Mouse (Mus musculus) forebrain, embryonic 12.5 days (tissue): ENCODE measurements around the gene Lpp. TPM values are rescaled to one million over a fixed set of nuclear protein-coding genes. Genes with fewer than 3 reads are reported as not detected.

Experiments
- ATAC-seq: fragments of 200-750 bp; cut with Nextera tagmentation; 2 replicates; pipeline ENCODE4 v1.8.0; 2017; ENCODE audit warnings: moderate TSS enrichment; ENCODE audit not compliant: low FRiP score
- H3K27ac ChIP-seq: fragments of 300-500 bp; sonication (generic); 2 replicates; pipeline ENCODE4 v1.5.1; 2016; ENCODE audit warnings: mild to moderate bottlenecking
- H3K27me3 ChIP-seq: fragments of 300-500 bp; sonication (generic); 2 replicates; pipeline ENCODE4 v1.6.1; 2016; ENCODE audit warnings: mild to moderate bottlenecking
- H3K36me3 ChIP-seq: fragments of 300-500 bp; sonication (generic); replicated peaks from 2 replicates; pipeline ENCODE4 v1.6.1; 2016; ENCODE audit warnings: mild to moderate bottlenecking
- H3K4me1 ChIP-seq: fragments of 300-500 bp; sonication (generic); 2 replicates; pipeline ENCODE4 v1.6.1; 2016
- H3K4me2 ChIP-seq: fragments of 300-500 bp; sonication (generic); 2 replicates; pipeline ENCODE4 v1.6.1; 2016; ENCODE audit warnings: mild to moderate bottlenecking, moderate library complexity
- H3K4me3 ChIP-seq: fragments of 300-500 bp; sonication (generic); replicated peaks from 2 replicates; pipeline ENCODE4 v1.5.1; 2016; ENCODE audit warnings: mild to moderate bottlenecking
- H3K9ac ChIP-seq: fragments of 300-500 bp; sonication (generic); 2 replicates; pipeline ENCODE4 v1.6.1; 2016; ENCODE audit warnings: mild to moderate bottlenecking
- H3K9me3 ChIP-seq: fragments of 300-500 bp; sonication (generic); 2 replicates; pipeline ENCODE4 v1.6.1; 2016
- WGBS: fragments of 180-500 bp; shearing (Covaris S2); methylation state at CpG from one replicate; pipeline ENCODE4 v1.1.7; 2016; 5-methylcytosine and 5-hydroxymethylcytosine counted together
- polyA plus RNA-seq: library from polyadenylated mRNA; unstranded; fragments of >200 nt; fragmentation: Nextera tagmentation; extraction: Ambion mirVana; gene quantifications from 2 replicates; pipeline ENCODE4 v1.2.1, GENCODE M21; 2016

Gene Lpp
- polyA plus RNA-seq, 1 experiment from 2014 or later = 18.1 TPM

DNA sequence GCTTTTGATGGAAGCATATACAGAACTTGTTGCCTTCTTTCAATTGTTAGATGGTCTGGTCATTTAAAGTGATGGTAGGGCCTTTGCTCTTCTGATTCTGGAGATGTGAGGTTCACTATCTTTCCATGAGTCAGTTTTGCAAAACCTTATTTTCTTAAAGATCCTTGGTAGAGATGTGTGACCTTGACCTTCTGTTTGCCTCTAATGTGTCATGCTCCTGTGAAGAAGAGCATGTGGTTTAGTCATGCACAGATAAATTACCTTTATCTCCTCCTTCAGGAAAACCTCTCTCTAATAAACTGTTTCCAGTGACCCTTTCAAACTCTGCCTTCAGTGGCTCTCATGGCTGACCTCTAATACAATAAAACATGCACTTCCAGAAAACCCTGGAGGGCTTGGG lies 356.5 kb downstream of the Lpp start:
- no peak overlapping the region for H3K4me2 ChIP-seq
- no peak for ATAC-seq
- no peaks in the 10 kb centered on the region for H3K36me3 ChIP-seq
- no peaks in the 10 kb centered on the region for H3K27me3 ChIP-seq
- no peak overlapping the region for H3K27ac ChIP-seq
- H3K4me3 ChIP-seq = no peak overlapping the region
- no peaks in the 10 kb centered on the region for H3K9me3 ChIP-seq
- no peak overlapping the region for H3K9ac ChIP-seq
- H3K4me1 ChIP-seq = no peaks in the 10 kb centered on the region

DNA sequence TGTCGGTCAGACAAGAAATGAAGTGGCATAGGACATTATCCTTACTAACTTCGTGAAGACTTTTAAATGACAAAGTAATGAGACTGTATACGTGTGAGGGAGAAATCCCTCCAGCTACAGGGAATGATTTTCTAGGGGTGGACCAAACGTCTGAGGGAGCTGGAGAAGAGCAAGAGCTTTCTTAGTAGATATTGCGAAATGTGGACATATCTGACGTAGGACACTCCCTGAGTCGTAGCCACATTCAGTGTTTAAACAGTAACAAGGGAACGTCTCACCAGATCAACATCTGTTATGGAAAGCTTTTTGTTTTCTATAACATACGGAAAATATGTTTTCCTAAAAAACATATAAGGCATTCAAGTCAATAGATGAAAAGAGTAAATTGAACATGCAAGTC lies 362.8 kb downstream of the Lpp start:
- no peak for ATAC-seq
- H3K9me3 ChIP-seq = no peaks in the 10 kb centered on the region
- H3K4me2 ChIP-seq = no peak overlapping the region
- H3K4me1 ChIP-seq = no peaks in the 10 kb centered on the region
- H3K27me3 ChIP-seq = no peaks in the 10 kb centered on the region
- no peak overlapping the region for H3K9ac ChIP-seq
- no peak overlapping the region for H3K27ac ChIP-seq
- WGBS = 93% methylated on average over 9 of the region's 9 CpGs
- no peaks in the 10 kb centered on the region for H3K36me3 ChIP-seq
- no peak overlapping the region for H3K4me3 ChIP-seq

DNA sequence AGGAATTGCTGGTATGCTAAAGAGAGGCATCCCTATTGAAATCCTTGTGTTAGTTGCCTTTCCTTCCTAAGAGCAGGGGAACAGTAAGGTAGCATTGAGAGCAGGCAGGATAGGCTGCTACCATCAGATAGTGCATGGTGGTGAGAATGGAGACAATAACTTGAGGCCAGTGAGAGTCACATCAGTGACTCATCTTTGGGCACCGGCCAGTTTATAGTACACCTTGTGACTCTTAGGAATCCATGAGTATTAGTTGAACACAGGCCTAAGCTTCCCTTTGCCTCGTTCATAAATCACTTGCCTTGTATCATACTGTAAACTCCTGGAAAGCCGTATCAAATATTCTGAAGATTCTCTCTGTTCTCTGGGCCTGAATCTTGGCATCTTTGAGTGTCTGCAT lies 372.7 kb downstream of the Lpp start:
- Histone ChIP-seq H3K4me2 (no peak overlapping the region), H3K4me3 (no peak overlapping the region), H3K4me1 (peaks cover 4% of the 10 kb centered on the region; the same call in 1 of the 2 replicates), H3K27me3 (no peaks in the 10 kb centered on the region), H3K36me3 (no peaks in the 10 kb centered on the region), H3K9ac (no peak overlapping the region), H3K9me3 (no peaks in the 10 kb centered on the region), H3K27ac (no peak overlapping the region)
- ATAC-seq = no peak
- WGBS = 87% methylated on average over 3 of the region's 3 CpGs

DNA sequence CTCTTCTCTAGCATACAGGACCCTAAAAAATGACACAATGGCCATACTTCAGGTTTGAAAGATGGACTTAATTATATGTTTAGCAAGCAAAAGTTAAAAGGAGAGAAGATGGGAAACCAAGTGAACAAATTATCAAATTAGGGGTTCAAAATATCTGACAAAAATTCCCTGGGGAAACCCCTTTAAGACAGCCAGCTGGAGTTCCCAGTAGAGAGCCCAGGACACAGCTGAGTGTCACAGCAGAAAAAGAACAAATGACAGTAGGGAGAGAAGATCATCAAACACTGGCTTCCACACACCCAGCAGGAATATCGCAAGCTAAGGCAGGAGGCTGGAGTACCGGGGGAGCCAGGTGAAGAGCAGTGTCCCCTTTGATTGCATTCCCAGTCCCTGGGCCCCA lies 373.3 kb downstream of the Lpp start:
- H3K36me3 ChIP-seq = no peaks in the 10 kb centered on the region
- ATAC-seq = no peak
- H3K9ac ChIP-seq = no peak overlapping the region
- H3K9me3 ChIP-seq = no peaks in the 10 kb centered on the region
- no peak overlapping the region for H3K27ac ChIP-seq
- no peaks in the 10 kb centered on the region for H3K27me3 ChIP-seq
- WGBS = 86% methylated on average over 2 of the region's 2 CpGs
- no peak overlapping the region for H3K4me3 ChIP-seq
- H3K4me2 ChIP-seq = no peak overlapping the region
- H3K4me1 ChIP-seq = peaks cover 4% of the 10 kb centered on the region; the same call in 1 of the 2 replicates

DNA sequence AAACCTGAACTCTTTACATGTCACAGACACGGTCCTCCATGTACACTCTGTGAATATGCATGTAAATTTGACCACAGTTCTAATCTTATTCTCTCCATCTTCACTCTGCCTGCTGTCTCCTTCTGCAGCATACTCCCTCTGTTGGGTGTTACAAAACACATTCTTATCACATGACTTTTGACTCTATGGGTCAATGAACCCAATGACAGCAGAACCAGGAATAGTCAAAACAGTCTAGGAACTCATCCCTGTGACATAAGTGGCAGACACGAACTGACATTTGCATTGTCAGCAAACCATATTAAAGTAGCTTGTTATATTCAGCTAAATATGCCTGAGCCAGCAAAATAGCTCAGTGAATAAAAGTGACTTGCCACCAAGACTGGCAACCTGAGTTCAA lies 383.7 kb downstream of the Lpp start:
- H3K27ac ChIP-seq = no peak overlapping the region

DNA sequence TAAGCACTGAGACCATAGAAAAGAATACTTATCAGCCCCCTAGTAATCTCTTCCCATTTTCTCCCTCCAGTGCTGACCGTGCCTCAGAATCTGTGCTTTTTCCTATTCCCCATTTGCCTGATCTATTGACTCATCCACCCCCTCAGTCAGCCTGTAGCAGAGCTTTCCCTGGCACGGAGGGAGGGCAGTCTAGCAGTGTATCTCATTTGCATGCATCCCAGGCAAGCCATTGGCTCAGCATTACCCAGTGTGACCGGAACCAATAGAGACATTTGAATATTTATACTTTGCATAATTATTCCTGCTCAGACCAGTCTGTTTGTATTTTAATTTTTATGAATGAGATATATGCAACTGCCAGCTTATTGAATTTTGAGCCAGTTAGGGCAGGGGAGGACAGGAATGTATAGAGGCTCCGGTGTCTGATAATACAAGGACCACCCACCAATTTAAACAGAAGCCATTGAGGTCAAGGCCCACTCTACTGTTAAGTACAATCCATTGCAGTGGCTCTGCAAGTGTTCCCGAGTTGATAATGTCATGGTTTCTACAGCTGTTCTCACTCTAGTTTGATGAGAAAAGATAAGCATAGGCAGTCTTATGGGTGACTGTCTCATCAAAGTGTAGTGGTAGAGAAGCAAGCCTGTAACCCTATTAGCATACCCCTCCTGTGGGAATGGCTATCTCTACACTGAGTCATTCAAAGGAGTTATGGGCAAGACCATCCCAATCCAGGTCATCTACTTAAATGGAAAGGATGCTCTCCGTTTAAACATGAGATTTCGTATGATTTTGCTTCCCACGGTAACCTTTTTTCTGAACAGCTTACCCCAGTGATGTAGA lies 385.3 kb downstream of the Lpp start:
- Histone ChIP-seq H3K27me3 (no peaks in the 10 kb centered on the region), H3K4me3 (no peak overlapping the region), H3K4me1 (no peaks in the 10 kb centered on the region; the same call in 1 of the 2 replicates), H3K9me3 (no peaks in the 10 kb centered on the region), H3K27ac (no peak overlapping the region), H3K9ac (no peak overlapping the region), H3K36me3 (no peaks in the 10 kb centered on the region), H3K4me2 (no peak overlapping the region)
- ATAC-seq = no peak
- 70% methylated on average over 8 of the region's 8 CpGs for WGBS

More for the DNA sequence above, 383.7 kb downstream of the Lpp start:
- H3K9me3 ChIP-seq = no peaks in the 10 kb centered on the region
- H3K4me3 ChIP-seq = no peak overlapping the region
- no peaks in the 10 kb centered on the region; the same call in 1 of the 2 replicates for H3K4me1 ChIP-seq
- no peak overlapping the region for H3K9ac ChIP-seq
- no peaks in the 10 kb centered on the region for H3K36me3 ChIP-seq
- H3K27me3 ChIP-seq = no peaks in the 10 kb centered on the region
- 93% methylated on average over 2 of the region's 2 CpGs for WGBS
- ATAC-seq = no peak
- H3K4me2 ChIP-seq = no peak overlapping the region

DNA sequence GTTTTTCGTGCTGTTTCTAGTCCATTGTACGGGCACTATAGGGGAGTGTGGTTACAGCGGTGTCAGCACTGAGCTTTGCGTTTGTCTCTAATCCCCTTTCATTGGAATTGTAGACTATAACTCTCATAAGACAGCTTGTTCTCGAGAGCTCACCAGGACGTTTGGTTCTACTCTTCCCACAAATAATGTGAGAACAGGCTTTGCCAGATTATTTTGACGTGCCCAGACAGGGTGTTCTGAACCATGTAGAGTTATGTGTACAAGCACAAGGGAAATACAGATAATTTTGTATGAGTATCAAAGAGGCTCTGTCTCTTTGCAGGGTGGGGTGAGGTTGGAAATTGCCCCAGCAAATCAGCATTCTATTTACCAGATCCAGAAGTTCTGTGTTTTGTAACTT lies 387.2 kb downstream of the Lpp start:
- Histone ChIP-seq H3K36me3 (no peaks in the 10 kb centered on the region), H3K9ac (no peak overlapping the region), H3K9me3 (no peaks in the 10 kb centered on the region), H3K27me3 (no peaks in the 10 kb centered on the region), H3K27ac (no peak overlapping the region), H3K4me3 (no peak overlapping the region), H3K4me2 (no peak overlapping the region), H3K4me1 (no peaks in the 10 kb centered on the region; the same call in 1 of the 2 replicates)
- no peak for ATAC-seq
- 52% methylated on average over 7 of the region's 7 CpGs for WGBS

DNA sequence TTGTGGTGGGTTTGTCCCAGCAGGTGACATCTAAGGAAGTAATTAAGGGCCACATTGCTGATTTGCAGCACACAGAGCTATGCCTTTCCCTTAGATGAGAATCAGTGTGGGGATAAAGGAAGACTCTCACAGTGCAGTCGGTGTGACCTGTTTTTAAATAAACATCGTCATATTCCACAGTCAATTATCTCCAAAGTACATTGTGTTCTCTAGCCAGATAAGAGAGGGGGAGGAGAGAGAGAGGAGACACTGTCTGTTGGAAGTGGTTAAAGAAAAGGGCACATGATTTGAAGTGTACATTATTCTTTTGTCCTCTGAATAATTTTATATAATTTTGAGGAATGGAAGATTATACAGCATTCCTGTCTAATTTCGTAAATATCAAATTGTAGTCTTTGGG lies 388.6 kb downstream of the Lpp start:
- no peak for ATAC-seq
- Histone ChIP-seq H3K36me3 (no peaks in the 10 kb centered on the region), H3K4me3 (no peak overlapping the region), H3K9me3 (no peaks in the 10 kb centered on the region), H3K4me2 (no peak overlapping the region), H3K9ac (no peak overlapping the region), H3K27me3 (no peaks in the 10 kb centered on the region), H3K4me1 (no peaks in the 10 kb centered on the region; the same call in 1 of the 2 replicates), H3K27ac (no peak overlapping the region)
- 75% methylated on average over 3 of the region's 3 CpGs for WGBS

DNA sequence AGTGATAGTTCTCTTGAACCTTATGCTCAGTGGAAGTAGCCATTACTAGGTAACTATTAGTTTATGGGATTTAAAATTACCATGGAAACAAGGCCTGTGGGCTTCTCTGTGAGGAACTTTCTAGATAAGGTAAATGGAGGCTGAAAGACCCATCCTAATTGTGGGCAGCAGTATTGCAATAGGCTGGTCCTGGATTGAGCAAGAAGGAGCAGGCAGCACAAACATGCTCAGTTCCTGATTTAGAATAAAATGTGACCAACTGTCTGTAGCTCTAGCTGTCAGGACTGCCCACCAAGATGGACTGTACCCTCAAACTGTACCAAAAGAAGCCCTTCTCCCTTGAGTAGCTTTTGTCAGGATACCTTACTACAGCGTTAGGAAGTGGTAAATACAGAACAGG lies 392.3 kb downstream of the Lpp start:
- Histone ChIP-seq H3K4me2 (no peak overlapping the region), H3K27ac (no peak overlapping the region), H3K27me3 (no peaks in the 10 kb centered on the region), H3K4me1 (no peaks in the 10 kb centered on the region), H3K9me3 (no peaks in the 10 kb centered on the region), H3K36me3 (no peaks in the 10 kb centered on the region), H3K4me3 (no peak overlapping the region), H3K9ac (no peak overlapping the region)
- WGBS = 77% methylated on average over 1 of the region's 1 CpGs
- ATAC-seq = no peak

DNA sequence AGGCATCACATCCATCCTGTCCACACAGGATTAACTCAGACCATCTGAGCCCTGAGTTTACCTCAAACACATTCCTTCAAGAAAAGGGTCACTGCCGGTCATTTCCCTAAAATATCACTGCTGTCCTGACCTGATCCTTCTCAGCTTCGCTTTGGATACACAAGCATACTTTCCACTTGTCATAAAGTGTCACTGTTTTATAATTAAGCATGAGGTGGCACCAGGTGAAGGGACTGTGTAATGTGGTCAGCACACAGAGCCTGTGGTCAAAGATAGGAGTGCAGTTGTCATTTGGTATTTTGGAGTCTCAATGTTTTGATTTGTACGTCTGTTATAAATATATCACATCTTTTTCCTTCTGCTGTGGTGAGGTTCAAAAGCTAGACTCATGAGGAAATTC lies 395.7 kb downstream of the Lpp start:
- ATAC-seq = no peak
- 92% methylated on average over 3 of the region's 3 CpGs for WGBS

DNA sequence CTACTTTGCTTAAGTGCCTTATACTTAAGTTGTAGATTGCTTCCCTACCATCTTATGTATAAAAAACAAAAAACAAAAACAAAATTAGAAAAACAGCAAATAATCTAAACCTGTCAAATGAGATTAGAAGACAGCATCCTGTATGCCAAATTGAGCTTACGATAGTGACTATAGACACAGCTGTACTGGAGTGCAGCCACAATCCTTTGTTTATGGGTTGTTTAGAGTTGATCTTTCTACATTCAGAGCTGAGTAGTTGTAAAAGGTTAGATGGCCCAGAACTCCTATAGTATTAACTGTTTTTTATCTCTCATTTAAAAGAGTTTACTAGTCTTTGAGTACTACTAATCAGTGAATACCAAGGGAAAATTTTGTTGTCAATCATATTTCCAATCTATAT lies 398.1 kb downstream of the Lpp start:
- Histone ChIP-seq H3K36me3 (no peaks in the 10 kb centered on the region), H3K27me3 (no peaks in the 10 kb centered on the region), H3K9me3 (no peaks in the 10 kb centered on the region), H3K27ac (no peak overlapping the region), H3K4me3 (no peak overlapping the region), H3K9ac (no peak overlapping the region), H3K4me1 (no peaks in the 10 kb centered on the region), H3K4me2 (no peak overlapping the region)
- ATAC-seq = no peak
- 93% methylated on average over 1 of the region's 1 CpGs for WGBS

More for the DNA sequence above, 395.7 kb downstream of the Lpp start:
- H3K4me3 ChIP-seq = no peak overlapping the region
- H3K4me2 ChIP-seq = no peak overlapping the region
- H3K27ac ChIP-seq = no peak overlapping the region
- no peaks in the 10 kb centered on the region for H3K4me1 ChIP-seq
- H3K36me3 ChIP-seq = no peaks in the 10 kb centered on the region
- no peak overlapping the region for H3K9ac ChIP-seq
- H3K9me3 ChIP-seq = no peaks in the 10 kb centered on the region
- H3K27me3 ChIP-seq = no peaks in the 10 kb centered on the region

DNA sequence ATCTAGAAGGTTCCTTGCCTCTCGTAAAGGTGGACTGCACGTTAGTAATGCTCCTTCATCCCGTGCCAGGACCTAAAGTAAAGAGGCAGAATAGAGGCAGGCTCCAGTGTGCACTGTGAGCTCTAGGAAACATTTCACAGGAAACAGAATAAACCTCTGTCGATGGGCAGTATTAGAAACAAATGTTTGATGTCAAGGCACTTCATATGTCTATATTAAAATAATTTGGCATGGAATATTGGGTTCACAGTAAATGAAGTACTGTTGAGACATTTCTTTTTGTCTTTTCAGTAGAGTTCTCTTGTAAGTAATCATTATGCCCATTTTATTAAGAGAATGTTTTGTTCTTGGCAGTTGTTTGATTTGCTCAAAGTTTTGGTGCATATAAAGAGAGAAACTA lies 398.7 kb downstream of the Lpp start:
- ATAC-seq = no peak
- Histone ChIP-seq H3K36me3 (no peaks in the 10 kb centered on the region), H3K4me1 (no peaks in the 10 kb centered on the region)

DNA sequence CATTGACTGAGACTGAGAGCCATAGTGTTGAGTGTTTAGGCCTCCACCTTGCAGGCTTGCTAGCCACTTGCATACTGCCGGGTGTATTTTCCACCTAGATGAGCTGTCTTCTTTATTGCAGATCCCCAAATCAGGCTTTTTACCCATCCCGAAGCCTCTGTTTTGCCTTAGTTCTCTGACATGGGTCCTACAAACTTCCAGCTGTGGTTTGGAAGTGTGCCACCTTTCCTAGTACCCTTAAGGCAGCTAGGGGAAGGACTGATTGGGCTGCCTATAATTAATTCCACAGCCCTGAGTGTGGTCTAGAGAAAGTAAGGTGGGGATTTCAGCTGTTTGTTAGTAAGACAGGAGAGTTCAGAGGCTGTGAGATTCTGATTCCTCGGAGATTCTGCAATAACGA lies 399.5 kb downstream of the Lpp start:
- no peak overlapping the region for H3K4me2 ChIP-seq
- H3K9ac ChIP-seq = no peak overlapping the region
- no peak for ATAC-seq
- no peaks in the 10 kb centered on the region for H3K9me3 ChIP-seq
- H3K27ac ChIP-seq = no peak overlapping the region
- H3K4me1 ChIP-seq = no peaks in the 10 kb centered on the region
- H3K27me3 ChIP-seq = no peaks in the 10 kb centered on the region
- no peaks in the 10 kb centered on the region for H3K36me3 ChIP-seq
- 78% methylated on average over 4 of the region's 4 CpGs for WGBS
- H3K4me3 ChIP-seq = no peak overlapping the region

More for the DNA sequence above, 398.7 kb downstream of the Lpp start:
- H3K27me3 ChIP-seq = no peaks in the 10 kb centered on the region
- H3K27ac ChIP-seq = no peak overlapping the region
- no peak overlapping the region for H3K4me2 ChIP-seq
- H3K4me3 ChIP-seq = no peak overlapping the region
- H3K9ac ChIP-seq = no peak overlapping the region
- WGBS = 90% methylated on average over 4 of the region's 4 CpGs
- H3K9me3 ChIP-seq = no peaks in the 10 kb centered on the region
